Comparison of ENCODE assay signal across 8 mouse cellular contexts in genomic region chrX:109113401-109114280, GRCm38 (mm10). TPM values are rescaled to one million over a fixed set of nuclear protein-coding genes. Genes with fewer than 3 reads are reported as not detected.
A peak's percentile ranks its signal among the peaks of the same experiment; 100 is the strongest.
DNase-seq lines count a peak whose midpoint lies in the region; ATAC-seq lines count a peak whose summit lies in the region.

No protein-coding gene starts in this region.

- WGBS in heart, embryonic 12.5 days, result 29% methylated on average over 7 of the region's 7 CpGs
- 28% methylated on average over 7 of the region's 7 CpGs for WGBS in hindbrain, embryonic 13.5 days
- WGBS in midbrain, embryonic 14.5 days, result 24% methylated on average over 7 of the region's 7 CpGs

- H3K27me3 ChIP-seq in heart, embryonic 12.5 days (replicated peaks), result no peaks in the 10 kb centered on the region
- no peaks in the 10 kb centered on the region for H3K27me3 ChIP-seq in hindbrain, embryonic 13.5 days
- no peaks in the 10 kb centered on the region for H3K27me3 ChIP-seq in midbrain, embryonic 14.5 days (ENCODE audit: control insufficient read depth, insufficient read depth, low read length)

- H3K36me3 ChIP-seq in heart, embryonic 12.5 days, result no peaks in the 10 kb centered on the region
- H3K36me3 ChIP-seq in hindbrain, embryonic 13.5 days, result no peaks in the 10 kb centered on the region
- H3K36me3 ChIP-seq in midbrain, embryonic 14.5 days (ENCODE audit: control insufficient read depth, insufficient read depth, low read length), result no peaks in the 10 kb centered on the region

- no peak overlapping the region for H3K27ac ChIP-seq in heart, embryonic 12.5 days (ENCODE audit: poor library complexity, severe bottlenecking)
- peak overlapping the region; percentile 40 for H3K27ac ChIP-seq in hindbrain, embryonic 13.5 days
- no peak overlapping the region for H3K27ac ChIP-seq in midbrain, embryonic 14.5 days (replicated peaks; ENCODE audit: low read depth, low read length)

- peak overlapping the region; percentile 40 for H3K4me2 ChIP-seq in heart, embryonic 12.5 days
- H3K4me2 ChIP-seq in hindbrain, embryonic 13.5 days, result no peak overlapping the region
- H3K4me2 ChIP-seq in midbrain, embryonic 14.5 days (ENCODE audit: low read length), result no peak overlapping the region

- DNase-seq in heart, postnatal 25 days (ENCODE audit: low spot score), result no peak
- peak; percentile 0 for DNase-seq in T-cell, adult 2 months (ENCODE audit: low spot score)
- DNase-seq in midbrain, embryonic 14.5 days, result peak; percentile 5
- DNase-seq in ovary, postnatal 36 days (ENCODE audit: low spot score), result no peak
- DNase-seq in left cerebral cortex, adult 18-20 months (ENCODE audit: low spot score in 2 of 2), result no peak

- H3K9ac ChIP-seq in heart, embryonic 12.5 days, result no peak overlapping the region
- H3K9ac ChIP-seq in hindbrain, embryonic 13.5 days, result no peak overlapping the region
- no peak overlapping the region for H3K9ac ChIP-seq in midbrain, embryonic 14.5 days (replicated peaks; ENCODE audit: low read length)

- H3K4me1 ChIP-seq in heart, embryonic 12.5 days (replicated peaks), result peaks cover 5% of the 10 kb centered on the region
- H3K4me1 ChIP-seq in hindbrain, embryonic 13.5 days (replicated peaks), result peaks cover 3% of the 10 kb centered on the region; the same call in 1 of the 2 replicates
- H3K4me1 ChIP-seq in midbrain, embryonic 14.5 days (ENCODE audit: control insufficient read depth, insufficient read depth, low read length), result peaks cover 7% of the 10 kb centered on the region; the same call in 1 of the 2 replicates

- intact Hi-C loops in heart, postnatal 25 days (cut with DNase I), result no loop called here

- no peak for ATAC-seq in heart, embryonic 12.5 days (ENCODE audit: insufficient number of reproducible peaks, low FRiP score)
- peak; percentile 61 for ATAC-seq in hindbrain, embryonic 13.5 days (ENCODE audit: low FRiP score)
- ATAC-seq in midbrain, embryonic 14.5 days (ENCODE audit: low FRiP score, low TSS enrichment), result peak; percentile 63
- no peak for ATAC-seq in erythroid progenitor cell, adult 5-6 weeks (replicated peaks; ENCODE audit: low FRiP score, poor library complexity, severe bottlenecking)

- no peaks in the 10 kb centered on the region for H3K9me3 ChIP-seq in heart, embryonic 12.5 days (replicated peaks)
- H3K9me3 ChIP-seq in hindbrain, embryonic 13.5 days, result no peaks in the 10 kb centered on the region
- H3K9me3 ChIP-seq in midbrain, embryonic 14.5 days (ENCODE audit: control insufficient read depth, low read length), result no peaks in the 10 kb centered on the region

- H3K4me3 ChIP-seq in heart, embryonic 12.5 days, result no peak overlapping the region
- no peak overlapping the region for H3K4me3 ChIP-seq in hindbrain, embryonic 13.5 days
- no peak overlapping the region for H3K4me3 ChIP-seq in midbrain, embryonic 14.5 days (replicated peaks; ENCODE audit: low read depth, low read length)

RNA-seq across cellular contexts. Expression of gene Sh3bgrl, which starts 18.5 kb away (rescaled TPM):
- polyA plus RNA-seq in heart, embryonic 12.5 days (2016; fragmentation: Nextera tagmentation; extraction: Ambion mirVana), result 92.0 and 92.5 TPM in 2 replicates
- total RNA-seq in heart, postnatal 25 days (2021), result 10 to 100 TPM; 33.6 to 38.3 TPM
- 224 and 230 TPM in 2 replicates for polyA plus RNA-seq in hindbrain, embryonic 13.5 days (2015; fragmentation: Nextera tagmentation; extraction: Ambion mirVana)
- polyA plus RNA-seq in midbrain, embryonic 14.5 days (2014; fragmentation: Nextera tagmentation; extraction: Ambion mirVana), result 180 and 198 TPM in 2 replicates
- 66.7 and 71.0 TPM in 2 replicates for total RNA-seq in erythroid progenitor cell, adult 5-6 weeks (2015; ENCODE audit: low replicate concordance)
- total RNA-seq in erythroid progenitor cell, adult 5-6 weeks (2017; ENCODE audit: low replicate concordance), result 35.3 and 38.5 TPM in 2 replicates
- 10 to 100 TPM; 48.2 to 55.1 TPM for total RNA-seq in left cerebral cortex, adult 18-20 months (2021)

Comparison
In these comparisons a context has a peak if more than half of its experiments do, and no peak if none do; other contexts are left out.
1. ATAC-seq: peak in hindbrain, embryonic 13.5 days (single experiment) and midbrain, embryonic 14.5 days (single experiment); none in heart, embryonic 12.5 days (single experiment) and erythroid progenitor cell, adult 5-6 weeks (single experiment).
2. DNase-seq: peak in T-cell, adult 2 months (single experiment) and midbrain, embryonic 14.5 days (single experiment); none in heart, postnatal 25 days (single experiment), ovary, postnatal 36 days (single experiment) and left cerebral cortex, adult 18-20 months (0 of 2).